Mouse (Mus musculus) embryonic facial prominence, embryonic 11.5 days (tissue): ENCODE results near the gene Vti1a. TPM values are rescaled to one million over a fixed set of nuclear protein-coding genes. Genes with fewer than 3 reads are reported as not detected.

Source experiments
- ATAC-seq: fragments of 200-750 bp; cut with Nextera tagmentation; replicated peaks from 2 replicates; pipeline ENCODE4 v1.8.0; 2017; ENCODE audit warnings: low read depth; ENCODE audit not compliant: insufficient number of reproducible peaks, low FRiP score, low TSS enrichment
- DNase-seq: peaks from one replicate; pipeline ENCODE4 v3.0.0-alpha.2; 2015; ENCODE audit warnings: low spot score
- H3K27ac ChIP-seq: fragments of 300-500 bp; sonication (generic); replicated peaks from 2 replicates; pipeline ENCODE4 v1.5.1; 2014; ENCODE audit warnings: mild to moderate bottlenecking, low read depth, low read length, control low read depth
- H3K27me3 ChIP-seq: fragments of 300-500 bp; sonication (generic); 2 replicates; pipeline ENCODE4 v1.6.1; 2014; ENCODE audit warnings: mild to moderate bottlenecking, low read length, moderate library complexity, mixed read lengths; ENCODE audit not compliant: control insufficient read depth, insufficient read depth
- H3K36me3 ChIP-seq: fragments of 300-500 bp; sonication (generic); replicated peaks from 2 replicates; pipeline ENCODE4 v1.6.1; 2014; ENCODE audit warnings: low read depth, mild to moderate bottlenecking, low read length, moderate library complexity, mixed read lengths; ENCODE audit not compliant: control insufficient read depth, insufficient read depth
- H3K4me1 ChIP-seq: fragments of 300-500 bp; sonication (generic); 2 replicates; pipeline ENCODE4 v1.6.1; 2014; ENCODE audit warnings: low read length, mixed read lengths; ENCODE audit not compliant: control insufficient read depth, insufficient read depth
- H3K4me2 ChIP-seq: fragments of 300-500 bp; sonication (generic); 2 replicates; pipeline ENCODE4 v1.6.1; 2014; ENCODE audit warnings: low read depth, mild to moderate bottlenecking, control low read depth, low read length, moderate library complexity
- H3K4me3 ChIP-seq: fragments of 300-500 bp; sonication (generic); 2 replicates; pipeline ENCODE4 v1.5.1; 2014; ENCODE audit warnings: low read depth, low read length, control low read depth
- H3K9ac ChIP-seq: fragments of 300-500 bp; sonication (generic); replicated peaks from 2 replicates; pipeline ENCODE4 v1.6.1; 2014; ENCODE audit warnings: mild to moderate bottlenecking, control low read depth, low read length
- H3K9me3 ChIP-seq: fragments of 300-500 bp; sonication (generic); replicated peaks from 2 replicates; pipeline ENCODE4 v1.6.1; 2016; ENCODE audit warnings: mild to moderate bottlenecking, low read length, inconsistent platforms, mixed read lengths; ENCODE audit not compliant: control insufficient read depth
- WGBS: fragments of 180-500 bp; shearing (Covaris S2); extraction: QIAGEN DNeasy Blood & Tissue Kit; methylation state at CpG from one replicate; pipeline ENCODE4 v1.1.7; 2014; 5-methylcytosine and 5-hydroxymethylcytosine counted together
- polyA plus RNA-seq: library from polyadenylated mRNA; unstranded; fragments of >200 nt; fragmentation: Nextera tagmentation; extraction: Ambion mirVana; gene quantifications from 2 replicates; pipeline ENCODE4 v1.2.1, GENCODE M21; 2014

The Vti1a gene
- polyA plus RNA-seq, 1 experiment from 2014 or later: 22.4 TPM

- no peaks in the 10 kb centered on the region; the same call in 1 of the 2 replicates for H3K4me1 ChIP-seq
- H3K4me2 ChIP-seq: peak within 1 kb of the TSS; percentile 84
- peak within 1 kb of the TSS; percentile 86 for H3K4me3 ChIP-seq
- H3K27me3 ChIP-seq: no peaks in the 10 kb centered on the region
- peak within 1 kb of the TSS; percentile 71 for H3K27ac ChIP-seq
- H3K36me3 ChIP-seq: no peaks in the 10 kb centered on the region; the same call in 1 of the 2 replicates
- no peaks in the 10 kb centered on the region for H3K9me3 ChIP-seq
- peak within 1 kb of the TSS; percentile 90 for H3K9ac ChIP-seq
- ATAC-seq (peak; percentile 75), DNase-seq (peak; percentile 79)
- under 1% methylated on average over 60 of the region's 60 CpGs for WGBS
These were observed 515 bp upstream of the Vti1a start, which contains the start of gene Zdhhc6 for GRCm38 (mm10) chr19:55315452-55316108. Zdhhc6 (minus strand) TSS chr19:55316032.

GRCm38 (mm10) chr19:55316901-55317300 lies 806 bp downstream of the Vti1a start:
- H3K27me3 ChIP-seq: no peaks in the 10 kb centered on the region
- no peaks in the 10 kb centered on the region for H3K36me3 ChIP-seq
- H3K4me3 ChIP-seq: peak overlapping the region; percentile 86
- whole genome bisulfite sequencing: 61% methylated on average over 10 of the region's 10 CpGs
- DNase-seq (no peak), ATAC-seq (no peak)
- 0 out of 2 replicates have a peak overlapping the region, but pooled peaks have one; percentile 0 for H3K4me2 ChIP-seq
- no peak overlapping the region for H3K9ac ChIP-seq
- no peak overlapping the region for H3K27ac ChIP-seq
- no peaks in the 10 kb centered on the region for H3K9me3 ChIP-seq
- H3K4me1 ChIP-seq: no peaks in the 10 kb centered on the region; the same call in 1 of the 2 replicates

- no peaks in the 10 kb centered on the region for H3K9me3 ChIP-seq
- H3K27me3 ChIP-seq: no peaks in the 10 kb centered on the region
- no peak overlapping the region for H3K4me3 ChIP-seq
- no peaks in the 10 kb centered on the region for H3K36me3 ChIP-seq
- WGBS: 74% methylated on average over 3 of the region's 3 CpGs
- H3K27ac ChIP-seq: no peak overlapping the region
- no peak overlapping the region for H3K9ac ChIP-seq
- no peak overlapping the region for H3K4me2 ChIP-seq
- no peaks in the 10 kb centered on the region; the same call in 1 of the 2 replicates for H3K4me1 ChIP-seq
- no peak for DNase-seq
- ATAC-seq: no peak
These were observed 2.9 kb downstream of the Vti1a start for GRCm38 (mm10) chr19:55319036-55319435.

- ATAC-seq: no peak
- Histone ChIP-seq H3K36me3 (no peaks in the 10 kb centered on the region), H3K4me2 (no peak overlapping the region), H3K9ac (no peak overlapping the region), H3K9me3 (no peaks in the 10 kb centered on the region), H3K4me1 (no peaks in the 10 kb centered on the region; the same call in 1 of the 2 replicates), H3K27me3 (no peaks in the 10 kb centered on the region), H3K4me3 (no peak overlapping the region), H3K27ac (no peak overlapping the region)
- WGBS: 82% methylated on average over 5 of the region's 5 CpGs
- no peak for DNase-seq
These were observed 3.4 kb downstream of the Vti1a start for GRCm38 (mm10) chr19:55319521-55319920.

GRCm38 (mm10) chr19:55322604-55323003 lies 6.5 kb downstream of the Vti1a start:
- no peak overlapping the region for H3K4me2 ChIP-seq
- H3K4me3 ChIP-seq: no peak overlapping the region
- WGBS: 95% methylated on average over 8 of the region's 8 CpGs
- H3K36me3 ChIP-seq: no peaks in the 10 kb centered on the region
- no peak overlapping the region for H3K27ac ChIP-seq
- no peak for DNase-seq
- no peak overlapping the region for H3K9ac ChIP-seq
- H3K9me3 ChIP-seq: no peaks in the 10 kb centered on the region
- no peak for ATAC-seq
- no peaks in the 10 kb centered on the region for H3K4me1 ChIP-seq
- H3K27me3 ChIP-seq: no peaks in the 10 kb centered on the region

- Histone ChIP-seq H3K27me3 (no peaks in the 10 kb centered on the region), H3K4me2 (no peak overlapping the region), H3K9me3 (no peaks in the 10 kb centered on the region), H3K4me3 (no peak overlapping the region), H3K9ac (no peak overlapping the region), H3K4me1 (no peaks in the 10 kb centered on the region), H3K27ac (no peak overlapping the region), H3K36me3 (no peaks in the 10 kb centered on the region)
- ATAC-seq: no peak
- DNase-seq: no peak
- WGBS: 91% methylated on average over 4 of the region's 4 CpGs
These were observed 11.4 kb downstream of the Vti1a start for GRCm38 (mm10) chr19:55327510-55327909.

GRCm38 (mm10) chr19:55331776-55332175 lies 15.7 kb downstream of the Vti1a start:
- Histone ChIP-seq H3K9me3 (no peaks in the 10 kb centered on the region), H3K4me3 (no peak overlapping the region), H3K4me1 (no peaks in the 10 kb centered on the region), H3K27me3 (no peaks in the 10 kb centered on the region), H3K27ac (no peak overlapping the region), H3K9ac (no peak overlapping the region), H3K4me2 (no peak overlapping the region), H3K36me3 (no peaks in the 10 kb centered on the region)
- WGBS: 87% methylated on average over 5 of the region's 5 CpGs
- ATAC-seq (no peak), DNase-seq (no peak)

GRCm38 (mm10) chr19:55332641-55333268 lies 16.7 kb downstream of the Vti1a start:
- Histone ChIP-seq H3K9me3 (no peaks in the 10 kb centered on the region), H3K9ac (no peak overlapping the region), H3K4me3 (no peak overlapping the region), H3K27me3 (no peaks in the 10 kb centered on the region), H3K4me2 (no peak overlapping the region), H3K4me1 (no peaks in the 10 kb centered on the region), H3K36me3 (no peaks in the 10 kb centered on the region), H3K27ac (no peak overlapping the region)
- 89% methylated on average over 8 of the region's 8 CpGs for WGBS
- DNase-seq (peak; percentile 83), ATAC-seq (peak; percentile 59)
